Mouse (Mus musculus) liver, embryonic 12.5 days (tissue): ENCODE results near the gene Hist2h2ac. TPM values are rescaled to one million over a fixed set of nuclear protein-coding genes. Genes with fewer than 3 reads are reported as not detected.
"Not testable (repeated sequence)": the region's sequence is repeated elsewhere in the genome, so short reads cannot be mapped to it uniquely, and the experiment has no call there.

ENCODE experiments used
- ATAC-seq: fragments of 200-750 bp; cut with Nextera tagmentation; 2 replicates; pipeline ENCODE4 v1.8.0; 2017; ENCODE audit warnings: moderate number of reproducible peaks, mild to moderate bottlenecking, moderate library complexity
- H3K27ac ChIP-seq: fragments of 300-500 bp; sonication (generic); 2 replicates; pipeline ENCODE4 v1.5.1; 2016; ENCODE audit warnings: mild to moderate bottlenecking
- H3K27me3 ChIP-seq: fragments of 300-500 bp; sonication (generic); replicated peaks from 2 replicates; pipeline ENCODE4 v1.6.1; 2016; ENCODE audit warnings: mild to moderate bottlenecking, moderate library complexity
- H3K36me3 ChIP-seq: fragments of 300-500 bp; sonication (generic); 2 replicates; pipeline ENCODE4 v1.6.1; 2016; ENCODE audit warnings: mild to moderate bottlenecking, moderate library complexity
- H3K4me1 ChIP-seq: fragments of 300-500 bp; sonication (generic); 2 replicates; pipeline ENCODE4 v1.6.1; 2016
- H3K4me2 ChIP-seq: fragments of 300-500 bp; sonication (generic); 2 replicates; pipeline ENCODE4 v1.6.1; 2016; ENCODE audit warnings: mild to moderate bottlenecking, moderate library complexity
- H3K4me3 ChIP-seq: fragments of 300-500 bp; sonication (generic); 2 replicates; pipeline ENCODE4 v1.5.1; 2016; ENCODE audit warnings: mild to moderate bottlenecking, moderate library complexity
- H3K9ac ChIP-seq: fragments of 300-500 bp; sonication (generic); 2 replicates; pipeline ENCODE4 v1.6.1; 2016; ENCODE audit warnings: mild to moderate bottlenecking, moderate library complexity
- H3K9me3 ChIP-seq: fragments of 300-500 bp; sonication (generic); replicated peaks from 2 replicates; pipeline ENCODE4 v1.6.1; 2016; ENCODE audit warnings: mild to moderate bottlenecking, moderate library complexity
- WGBS: fragments of 180-500 bp; shearing (Covaris S2); methylation state at CpG from one replicate; pipeline ENCODE4 v1.1.7; 2016; ENCODE audit not compliant: insufficient replicate concordance; 5-methylcytosine and 5-hydroxymethylcytosine counted together
- polyA plus RNA-seq: library from polyadenylated mRNA; unstranded; fragments of >200 nt; fragmentation: Nextera tagmentation; extraction: Ambion mirVana; gene quantifications from 2 replicates; pipeline ENCODE4 v1.2.1, GENCODE M21; 2016

Gene Hist2h2ac
- polyA plus RNA-seq, 1 experiment from 2014 or later, result 17.5 TPM

- peak overlapping the region; percentile 77 for H3K4me2 ChIP-seq
- H3K9me3 ChIP-seq, result no peaks in the 10 kb centered on the region
- peak overlapping the region; percentile 10 for H3K4me3 ChIP-seq
- 69% methylated on average over 3 of the region's 3 CpGs for WGBS
- peak overlapping the region; percentile 83; the same call in 1 of the 2 replicates for H3K9ac ChIP-seq
- peak overlapping the region; percentile 64 for H3K27ac ChIP-seq
- peaks cover 35% of the 10 kb centered on the region for H3K4me1 ChIP-seq
- ATAC-seq, result no peak
- H3K27me3 ChIP-seq, result no peaks in the 10 kb centered on the region
- H3K36me3 ChIP-seq, result no peaks in the 10 kb centered on the region
Measured at GRCm38 (mm10) chr3:96235836-96236235, 15.2 kb upstream of the Hist2h2ac start.

GRCm38 (mm10) chr3:96234914-96235313 lies 14.2 kb upstream of the Hist2h2ac start:
- peaks cover 36% of the 10 kb centered on the region for H3K4me1 ChIP-seq
- H3K27ac ChIP-seq, result no peak overlapping the region
- no peaks in the 10 kb centered on the region for H3K9me3 ChIP-seq
- H3K4me2 ChIP-seq, result no peak overlapping the region
- 0 out of 2 replicates have a peak overlapping the region, but pooled peaks have one; percentile 0 for H3K9ac ChIP-seq
- H3K4me3 ChIP-seq, result no peak overlapping the region
- WGBS, result 58% methylated on average over 2 of the region's 2 CpGs
- H3K27me3 ChIP-seq, result no peaks in the 10 kb centered on the region
- ATAC-seq, result no peak
- H3K36me3 ChIP-seq, result no peaks in the 10 kb centered on the region

- Histone ChIP-seq H3K9me3 (no peaks in the 10 kb centered on the region), H3K27ac (no peak overlapping the region), H3K4me2 (no peak overlapping the region), H3K4me3 (no peak overlapping the region), H3K4me1 (peaks cover 27% of the 10 kb centered on the region), H3K36me3 (no peaks in the 10 kb centered on the region), H3K9ac (no peak overlapping the region), H3K27me3 (no peaks in the 10 kb centered on the region)
- ATAC-seq, result no peak
- WGBS, result 38% methylated on average over 2 of the region's 2 CpGs
Measured at GRCm38 (mm10) chr3:96231758-96232120, 11.1 kb upstream of the Hist2h2ac start.

- peaks cover 30% of the 10 kb centered on the region for H3K4me1 ChIP-seq
- no peak for ATAC-seq
- WGBS, result 65% methylated on average over 4 of the region's 4 CpGs
Measured at GRCm38 (mm10) chr3:96230910-96231757, 10.5 kb upstream of the Hist2h2ac start.

GRCm38 (mm10) chr3:96230404-96230803 lies 9.7 kb upstream of the Hist2h2ac start:
- H3K27ac ChIP-seq, result no peak overlapping the region
- no peak for ATAC-seq
- whole genome bisulfite sequencing, result 38% methylated on average over 2 of the region's 2 CpGs
- no peaks in the 10 kb centered on the region for H3K9me3 ChIP-seq
- no peaks in the 10 kb centered on the region for H3K27me3 ChIP-seq
- peaks cover 30% of the 10 kb centered on the region for H3K4me1 ChIP-seq
- H3K36me3 ChIP-seq, result no peaks in the 10 kb centered on the region
- H3K4me2 ChIP-seq, result no peak overlapping the region
- no peak overlapping the region for H3K4me3 ChIP-seq
- H3K9ac ChIP-seq, result no peak overlapping the region

More at GRCm38 (mm10) chr3:96230910-96231757, 10.5 kb upstream of the Hist2h2ac start:
- H3K4me3 ChIP-seq, result no peak overlapping the region
- H3K4me2 ChIP-seq, result no peak overlapping the region
- 0 out of 2 replicates have a peak overlapping the region, but pooled peaks have one; percentile 55 for H3K27ac ChIP-seq
- H3K9ac ChIP-seq, result no peak overlapping the region
- no peaks in the 10 kb centered on the region for H3K27me3 ChIP-seq
- no peaks in the 10 kb centered on the region for H3K36me3 ChIP-seq
- H3K9me3 ChIP-seq, result no peaks in the 10 kb centered on the region

- Histone ChIP-seq H3K27ac (no peak overlapping the region), H3K36me3 (no peaks in the 10 kb centered on the region), H3K9ac (no peak overlapping the region), H3K27me3 (no peaks in the 10 kb centered on the region), H3K9me3 (no peaks in the 10 kb centered on the region), H3K4me2 (no peak overlapping the region), H3K4me1 (peaks cover 43% of the 10 kb centered on the region), H3K4me3 (no peak overlapping the region)
- 50% methylated on average over 2 of the region's 2 CpGs for WGBS
- no peak for ATAC-seq
Measured at GRCm38 (mm10) chr3:96228828-96229227, 8.1 kb upstream of the Hist2h2ac start.

GRCm38 (mm10) chr3:96226695-96227648 lies 6.3 kb upstream of the Hist2h2ac start:
- Histone ChIP-seq H3K36me3 (no peaks in the 10 kb centered on the region), H3K4me2 (no peak overlapping the region), H3K4me3 (no peak overlapping the region), H3K27me3 (no peaks in the 10 kb centered on the region), H3K27ac (no peak overlapping the region), H3K9me3 (no peaks in the 10 kb centered on the region), H3K9ac (no peak overlapping the region; the same call in 1 of the 2 replicates), H3K4me1 (peaks cover 61% of the 10 kb centered on the region)
- WGBS, result 67% methylated on average over 8 of the region's 8 CpGs
- no peak for ATAC-seq

- no peaks in the 10 kb centered on the region for H3K9me3 ChIP-seq
- WGBS, result 53% methylated on average over 2 of the region's 2 CpGs
- peak overlapping the region; percentile 94 for H3K9ac ChIP-seq
- peaks cover 60% of the 10 kb centered on the region for H3K4me1 ChIP-seq
- H3K4me3 ChIP-seq, result peak overlapping the region; percentile 20; the same call in 1 of the 2 replicates
- H3K36me3 ChIP-seq, result no peaks in the 10 kb centered on the region
- H3K4me2 ChIP-seq, result peak overlapping the region; percentile 85
- H3K27me3 ChIP-seq, result no peaks in the 10 kb centered on the region
- ATAC-seq, result no peak
- H3K27ac ChIP-seq, result peak overlapping the region; percentile 72
Measured at GRCm38 (mm10) chr3:96225421-96225820, 4.7 kb upstream of the Hist2h2ac start.

- ATAC-seq, result no peak
- Histone ChIP-seq H3K27me3 (no peaks in the 10 kb centered on the region), H3K27ac (peak overlapping the region; percentile 99), H3K4me1 (peaks cover 70% of the 10 kb centered on the region), H3K36me3 (no peaks in the 10 kb centered on the region), H3K9ac (peak overlapping the region; percentile 94), H3K4me3 (peak overlapping the region; percentile 66), H3K4me2 (peak overlapping the region; percentile 85), H3K9me3 (no peaks in the 10 kb centered on the region)
- WGBS, result 77% methylated on average over 4 of the region's 4 CpGs
Measured at GRCm38 (mm10) chr3:96222774-96223173, 2.1 kb upstream of the Hist2h2ac start.

- Histone ChIP-seq H3K27ac (peak overlapping the region; percentile 99), H3K4me2 (peak overlapping the region; percentile 85), H3K9me3 (no peaks in the 10 kb centered on the region), H3K27me3 (no peaks in the 10 kb centered on the region), H3K36me3 (no peaks in the 10 kb centered on the region), H3K4me3 (peak overlapping the region; percentile 66), H3K4me1 (peaks cover 67% of the 10 kb centered on the region), H3K9ac (peak overlapping the region; percentile 94)
- no peak for ATAC-seq
- 26% methylated on average over 9 of the region's 9 CpGs for WGBS
Measured at GRCm38 (mm10) chr3:96221640-96222038, 959 bp upstream of the Hist2h2ac start.

GRCm38 (mm10) chr3:96220131-96220764 lies 432 bp downstream of the Hist2h2ac start:
- not testable (repeated sequence) for H3K36me3 ChIP-seq, H3K9me3 ChIP-seq, H3K27me3 ChIP-seq, ATAC-seq
- Histone ChIP-seq H3K9ac (peak overlapping the region; percentile 94), H3K4me2 (peak overlapping the region; percentile 85), H3K4me1 (peaks cover 59% of the 10 kb centered on the region), H3K27ac (peak overlapping the region; percentile 99), H3K4me3 (peak overlapping the region; percentile 66)
- under 1% methylated on average over 36 of the region's 47 CpGs for WGBS
